Mouse (Mus musculus): ENCODE data around the gene Lemd1. TPM values are rescaled to one million over a fixed set of nuclear protein-coding genes. Genes with fewer than 3 reads are reported as not detected.

Gene Lemd1
- polyA plus RNA-seq, 1 experiment from 2014 or later: 11.9 TPM

DNA sequence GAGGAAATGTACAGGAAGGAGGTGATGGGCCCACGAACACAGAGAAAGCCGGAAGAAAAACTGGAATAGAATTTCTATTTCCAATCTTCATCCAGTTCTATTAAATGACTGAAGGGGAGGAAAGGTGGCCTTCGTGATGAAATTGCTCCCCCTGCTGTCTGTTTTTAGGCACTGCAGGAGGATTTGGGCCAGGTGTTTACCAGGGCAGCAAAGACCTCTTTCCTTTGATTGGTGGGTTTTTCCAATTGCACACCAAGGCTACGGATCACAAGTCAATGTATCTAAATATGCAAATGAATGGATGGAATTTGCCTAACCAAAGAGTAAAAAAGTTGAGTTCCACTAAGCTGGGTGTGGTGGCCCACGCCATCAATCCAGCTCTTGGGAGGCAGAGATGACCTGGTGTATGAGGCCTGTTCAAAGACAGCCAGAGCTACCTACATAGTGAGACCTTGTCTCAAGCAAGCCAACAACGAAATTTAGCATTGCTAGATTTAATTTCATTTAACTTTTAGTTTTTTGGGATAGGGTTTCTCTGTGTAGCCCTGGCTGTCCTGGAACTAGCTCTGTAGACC, 46.4 kb downstream of the Lemd1 start:
- Histone ChIP-seq H3K27me3 (replicated peaks) (no peaks in the 10 kb centered on the region), H3K9ac (no peak overlapping the region), H3K4me1 (0 out of 2 replicates have a peak, but pooled peaks cover 6% of the 10 kb centered on the region), H3K36me3 (no peaks in the 10 kb centered on the region), H3K9me3 (no peaks in the 10 kb centered on the region), H3K4me3 (no peak overlapping the region), H3K4me2 (replicated peaks) (no peak overlapping the region), H3K27ac (no peak overlapping the region)
- no peak for ATAC-seq (ENCODE audit: low FRiP score, low read depth)
- 24% methylated on average over 6 of the region's 6 CpGs for WGBS

- ATAC-seq (ENCODE audit: low FRiP score, low read depth): no peak
- Histone ChIP-seq H3K27me3 (replicated peaks) (no peaks in the 10 kb centered on the region), H3K4me2 (replicated peaks) (no peak overlapping the region), H3K9me3 (no peaks in the 10 kb centered on the region), H3K4me3 (no peak overlapping the region), H3K9ac (no peak overlapping the region), H3K27ac (no peak overlapping the region), H3K36me3 (no peaks in the 10 kb centered on the region), H3K4me1 (no peaks in the 10 kb centered on the region)
- 81% methylated on average over 5 of the region's 5 CpGs for WGBS
These were observed 53.8 kb downstream of the Lemd1 start for GRCm38 (mm10) chr1:132245010-132245409.

DNA sequence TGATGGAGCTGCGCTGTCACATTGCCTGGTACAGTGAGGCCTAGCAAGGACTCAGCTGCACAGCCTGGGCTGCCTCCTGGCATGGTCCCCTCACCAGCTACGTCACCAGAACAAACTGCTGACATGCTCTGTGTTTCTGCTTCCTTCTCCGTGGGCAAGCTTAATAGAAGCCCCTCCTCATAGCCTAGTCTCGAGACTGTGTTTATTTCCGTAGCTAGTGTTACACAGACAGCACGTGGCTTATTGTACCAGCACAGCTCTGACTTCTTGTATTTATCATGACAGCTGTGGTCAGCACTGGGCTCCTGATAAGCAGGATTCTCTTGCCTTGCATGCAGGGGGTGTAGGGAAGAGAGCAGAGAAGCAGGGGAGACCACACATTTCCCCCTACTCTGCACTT, 54.9 kb downstream of the Lemd1 start:
- H3K36me3 ChIP-seq: no peaks in the 10 kb centered on the region
- 72% methylated on average over 6 of the region's 6 CpGs for WGBS
- H3K27ac ChIP-seq: no peak overlapping the region
- H3K27me3 ChIP-seq (replicated peaks): no peaks in the 10 kb centered on the region
- H3K4me3 ChIP-seq: no peak overlapping the region
- no peaks in the 10 kb centered on the region for H3K9me3 ChIP-seq
- H3K9ac ChIP-seq: no peak overlapping the region
- no peaks in the 10 kb centered on the region for H3K4me1 ChIP-seq
- no peak for ATAC-seq (ENCODE audit: low FRiP score, low read depth)
- H3K4me2 ChIP-seq (replicated peaks): no peak overlapping the region

- Histone ChIP-seq H3K27me3 (replicated peaks) (no peaks in the 10 kb centered on the region), H3K4me2 (replicated peaks) (no peak overlapping the region), H3K36me3 (no peaks in the 10 kb centered on the region), H3K4me3 (no peak overlapping the region), H3K4me1 (no peaks in the 10 kb centered on the region), H3K9ac (no peak overlapping the region), H3K9me3 (no peaks in the 10 kb centered on the region), H3K27ac (no peak overlapping the region)
- no peak for ATAC-seq (ENCODE audit: low FRiP score, low read depth)
- 86% methylated on average over 4 of the region's 4 CpGs for WGBS
These were observed 55.4 kb downstream of the Lemd1 start for GRCm38 (mm10) chr1:132246641-132247040.

GRCm38 (mm10) chr1:132254467-132254866, 63.2 kb downstream of the Lemd1 start:
- H3K36me3 ChIP-seq: no peaks in the 10 kb centered on the region
- no peak overlapping the region for H3K4me3 ChIP-seq
- no peaks in the 10 kb centered on the region for H3K4me1 ChIP-seq
- no peak overlapping the region for H3K4me2 ChIP-seq (replicated peaks)
- WGBS: 93% methylated on average over 6 of the region's 6 CpGs
- H3K27ac ChIP-seq: no peak overlapping the region
- no peak overlapping the region for H3K9ac ChIP-seq
- H3K27me3 ChIP-seq (replicated peaks): no peaks in the 10 kb centered on the region
- no peak for ATAC-seq (ENCODE audit: low FRiP score, low read depth)
- H3K9me3 ChIP-seq: no peaks in the 10 kb centered on the region

- H3K36me3 ChIP-seq: no peaks in the 10 kb centered on the region
- no peak overlapping the region for H3K27ac ChIP-seq
- H3K4me1 ChIP-seq: no peaks in the 10 kb centered on the region
- ATAC-seq (ENCODE audit: low FRiP score, low read depth): no peak
- no peak overlapping the region for H3K4me2 ChIP-seq (replicated peaks)
- H3K9ac ChIP-seq: no peak overlapping the region
- H3K4me3 ChIP-seq: no peak overlapping the region
- no peaks in the 10 kb centered on the region for H3K27me3 ChIP-seq (replicated peaks)
- 89% methylated on average over 1 of the region's 1 CpGs for whole genome bisulfite sequencing
- H3K9me3 ChIP-seq: no peaks in the 10 kb centered on the region
These were observed 69.1 kb downstream of the Lemd1 start for GRCm38 (mm10) chr1:132260331-132260730.

DNA sequence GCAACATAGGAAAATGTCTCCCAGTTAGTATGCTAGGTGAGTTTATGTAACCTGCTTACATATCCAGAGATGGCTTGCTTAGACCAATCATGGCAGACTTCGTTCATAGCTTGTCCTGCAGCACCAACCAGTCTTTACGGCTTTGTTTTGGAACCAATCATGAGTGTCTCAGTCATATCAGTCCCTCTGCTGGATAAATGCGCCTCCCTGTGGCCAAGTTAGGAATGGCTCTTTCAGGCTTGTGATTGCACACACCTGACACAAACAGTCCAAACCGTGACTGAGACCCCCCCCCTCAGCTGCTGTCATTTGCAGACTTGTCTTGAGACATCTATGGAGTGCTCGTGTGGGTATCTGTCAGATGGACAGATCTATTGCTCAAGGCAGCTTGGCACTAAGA, 69.8 kb downstream of the Lemd1 start:
- Histone ChIP-seq H3K9ac (no peak overlapping the region), H3K4me1 (no peaks in the 10 kb centered on the region), H3K4me2 (replicated peaks) (no peak overlapping the region), H3K4me3 (no peak overlapping the region), H3K9me3 (no peaks in the 10 kb centered on the region), H3K27me3 (replicated peaks) (no peaks in the 10 kb centered on the region), H3K36me3 (no peaks in the 10 kb centered on the region), H3K27ac (no peak overlapping the region)
- WGBS: 68% methylated on average over 5 of the region's 5 CpGs
- ATAC-seq (ENCODE audit: low FRiP score, low read depth): no peak

DNA sequence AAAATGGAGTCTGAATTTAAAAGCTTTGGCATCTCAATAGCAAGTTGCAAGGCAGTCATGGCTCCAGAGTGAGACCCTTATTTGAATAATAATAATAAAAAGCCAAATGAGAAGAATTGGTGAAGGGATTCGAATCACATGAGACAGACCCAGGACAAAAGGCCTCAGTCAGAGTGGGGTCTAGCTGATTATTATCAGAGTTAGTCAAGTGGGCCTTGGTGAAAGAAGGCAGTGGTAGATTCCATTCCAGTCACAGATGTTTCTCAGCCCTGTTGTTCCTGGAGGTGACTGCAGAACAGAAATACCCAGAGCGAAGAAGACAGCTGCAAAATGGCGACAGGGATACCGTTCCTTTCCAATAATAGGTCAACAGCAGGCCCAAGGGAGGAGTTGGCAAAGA, 72.4 kb downstream of the Lemd1 start:
- Histone ChIP-seq H3K27ac (no peak overlapping the region), H3K27me3 (replicated peaks) (no peaks in the 10 kb centered on the region), H3K36me3 (no peaks in the 10 kb centered on the region), H3K4me3 (no peak overlapping the region), H3K9ac (no peak overlapping the region), H3K4me1 (no peaks in the 10 kb centered on the region), H3K9me3 (no peaks in the 10 kb centered on the region), H3K4me2 (replicated peaks) (no peak overlapping the region)
- no peak for ATAC-seq (ENCODE audit: low FRiP score, low read depth)
- WGBS: 82% methylated on average over 4 of the region's 4 CpGs

DNA sequence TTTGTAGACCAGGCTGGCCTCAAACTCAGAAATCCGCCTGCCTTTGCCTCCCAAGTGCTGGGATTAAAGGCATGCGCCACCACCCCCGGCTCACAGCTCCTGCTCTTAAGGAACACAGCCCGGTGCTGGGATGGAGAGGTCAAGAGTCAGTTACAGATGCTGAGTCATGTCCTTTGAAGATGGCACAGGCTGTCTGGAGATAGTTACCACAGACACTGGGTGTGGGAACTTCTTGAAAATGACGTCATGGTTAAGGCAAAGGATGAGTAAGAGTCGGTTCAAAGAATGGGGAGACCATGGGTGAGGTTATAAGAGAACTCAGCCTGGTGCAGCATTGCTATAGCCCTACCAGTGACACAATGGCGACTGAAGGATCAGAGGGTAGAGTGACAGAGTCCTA, 73.3 kb downstream of the Lemd1 start:
- H3K27me3 ChIP-seq (replicated peaks): no peaks in the 10 kb centered on the region
- 0 out of 2 replicates have a peak, but pooled peaks cover 3% of the 10 kb centered on the region for H3K4me1 ChIP-seq
- H3K4me3 ChIP-seq: no peak overlapping the region
- H3K27ac ChIP-seq: no peak overlapping the region
- no peak for ATAC-seq (ENCODE audit: low FRiP score, low read depth)
- no peaks in the 10 kb centered on the region for H3K36me3 ChIP-seq
- H3K9me3 ChIP-seq: no peaks in the 10 kb centered on the region
- H3K9ac ChIP-seq: no peak overlapping the region
- 75% methylated on average over 7 of the region's 7 CpGs for WGBS
- no peak overlapping the region for H3K4me2 ChIP-seq (replicated peaks)

DNA sequence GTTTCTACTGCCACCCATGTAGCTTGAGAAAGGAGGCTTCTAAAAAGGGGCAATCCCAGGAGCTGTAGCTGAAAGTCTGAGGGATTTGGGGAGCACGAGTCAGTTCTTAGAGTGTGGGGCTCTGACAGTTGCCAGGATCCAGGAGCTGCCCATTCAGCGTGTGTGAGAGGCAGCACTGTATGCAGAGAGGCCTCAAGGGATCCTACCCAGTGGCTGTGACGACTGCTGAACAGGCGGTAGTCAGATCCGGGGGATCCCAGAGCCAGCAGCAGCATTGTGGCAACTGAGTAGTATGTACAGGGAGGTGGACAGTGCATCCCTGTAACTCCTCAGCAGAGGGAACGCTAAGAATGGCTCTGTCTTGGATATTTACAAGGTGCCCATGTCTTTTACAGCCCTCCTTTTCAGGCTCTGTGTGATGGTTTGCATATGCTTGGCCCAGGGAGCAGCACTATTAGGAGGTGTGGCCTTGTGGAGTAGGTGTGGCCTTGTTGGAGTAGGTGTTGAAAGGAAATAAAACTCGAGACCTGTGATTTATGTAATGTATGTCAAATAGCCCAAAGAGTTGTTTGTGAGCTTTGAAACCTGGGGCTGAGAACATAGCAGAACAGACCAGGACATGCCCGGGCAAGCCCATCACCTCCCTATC, 74.1 kb downstream of the Lemd1 start:
- H3K9me3 ChIP-seq: no peaks in the 10 kb centered on the region
- H3K36me3 ChIP-seq: no peaks in the 10 kb centered on the region
- H3K27me3 ChIP-seq (replicated peaks): no peaks in the 10 kb centered on the region
- H3K27ac ChIP-seq: no peak overlapping the region
- ATAC-seq (ENCODE audit: low FRiP score, low read depth): no peak
- H3K4me1 ChIP-seq: 0 out of 2 replicates have a peak, but pooled peaks cover 3% of the 10 kb centered on the region
- H3K9ac ChIP-seq: no peak overlapping the region
- no peak overlapping the region for H3K4me3 ChIP-seq
- 56% methylated on average over 8 of the region's 8 CpGs for WGBS
- H3K4me2 ChIP-seq (replicated peaks): no peak overlapping the region

GRCm38 (mm10) chr1:132265936-132266335, 74.7 kb downstream of the Lemd1 start:
- Histone ChIP-seq H3K4me3 (no peak overlapping the region), H3K4me2 (replicated peaks) (no peak overlapping the region), H3K9ac (no peak overlapping the region), H3K4me1 (0 out of 2 replicates have a peak, but pooled peaks cover 3% of the 10 kb centered on the region), H3K27ac (no peak overlapping the region), H3K36me3 (no peaks in the 10 kb centered on the region), H3K9me3 (no peaks in the 10 kb centered on the region), H3K27me3 (replicated peaks) (no peaks in the 10 kb centered on the region)
- WGBS: 90% methylated on average over 10 of the region's 10 CpGs
- ATAC-seq (ENCODE audit: low FRiP score, low read depth): no peak

DNA sequence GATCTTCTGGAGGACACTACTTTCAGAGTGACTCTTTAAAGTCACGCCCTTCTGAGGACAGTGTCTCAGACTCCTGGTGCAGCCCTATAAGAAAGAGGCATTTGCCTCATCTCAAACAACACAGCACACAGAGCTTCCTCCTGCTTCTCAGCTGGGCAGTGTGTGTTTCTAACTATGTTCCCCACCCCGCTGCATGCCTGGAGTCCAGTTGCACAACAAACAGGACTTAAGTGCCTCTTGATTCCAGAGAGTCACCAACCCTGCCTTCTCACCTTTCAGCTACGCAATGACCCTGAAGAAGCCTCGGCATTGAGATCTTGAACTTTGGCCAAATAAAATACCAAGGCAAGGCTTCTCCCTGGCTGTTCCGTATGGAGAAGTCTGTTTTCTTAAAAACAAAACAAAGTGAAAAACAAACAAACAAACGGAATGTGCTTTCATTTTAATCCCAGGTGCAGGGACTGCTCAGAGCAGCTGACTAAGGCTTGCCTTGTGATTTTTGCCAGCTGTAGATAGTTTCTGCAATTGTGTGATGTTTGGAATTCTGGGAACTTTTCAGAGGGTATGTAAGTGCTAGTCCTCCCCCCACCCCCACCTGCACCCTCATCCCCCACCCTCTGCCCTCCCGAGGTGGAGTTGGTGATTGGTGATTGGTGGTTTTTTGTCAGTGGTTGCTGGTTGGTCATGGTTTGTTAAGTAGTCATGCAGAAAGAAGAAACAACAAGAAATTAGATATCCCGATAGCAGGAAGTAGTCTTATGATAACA, 75.7 kb downstream of the Lemd1 start:
- 67% methylated on average over 8 of the region's 8 CpGs for WGBS
- Histone ChIP-seq H3K27ac (no peak overlapping the region), H3K9me3 (no peaks in the 10 kb centered on the region), H3K4me1 (0 out of 2 replicates have a peak, but pooled peaks cover 3% of the 10 kb centered on the region), H3K4me3 (no peak overlapping the region), H3K27me3 (replicated peaks) (no peaks in the 10 kb centered on the region), H3K4me2 (replicated peaks) (no peak overlapping the region), H3K36me3 (no peaks in the 10 kb centered on the region), H3K9ac (no peak overlapping the region)
- ATAC-seq (ENCODE audit: low FRiP score, low read depth): no peak

All from neural tube, embryonic 12.5 days (tissue).